Mouse (Mus musculus): Measurements from ENCODE around the gene Cat. TPM values are rescaled to one million over a fixed set of nuclear protein-coding genes. Genes with fewer than 3 reads are reported as not detected.

Gene Cat
- polyA plus RNA-seq (2012; rRNA removed) = 34.1 and 37.8 TPM in 2 replicates

DNA sequence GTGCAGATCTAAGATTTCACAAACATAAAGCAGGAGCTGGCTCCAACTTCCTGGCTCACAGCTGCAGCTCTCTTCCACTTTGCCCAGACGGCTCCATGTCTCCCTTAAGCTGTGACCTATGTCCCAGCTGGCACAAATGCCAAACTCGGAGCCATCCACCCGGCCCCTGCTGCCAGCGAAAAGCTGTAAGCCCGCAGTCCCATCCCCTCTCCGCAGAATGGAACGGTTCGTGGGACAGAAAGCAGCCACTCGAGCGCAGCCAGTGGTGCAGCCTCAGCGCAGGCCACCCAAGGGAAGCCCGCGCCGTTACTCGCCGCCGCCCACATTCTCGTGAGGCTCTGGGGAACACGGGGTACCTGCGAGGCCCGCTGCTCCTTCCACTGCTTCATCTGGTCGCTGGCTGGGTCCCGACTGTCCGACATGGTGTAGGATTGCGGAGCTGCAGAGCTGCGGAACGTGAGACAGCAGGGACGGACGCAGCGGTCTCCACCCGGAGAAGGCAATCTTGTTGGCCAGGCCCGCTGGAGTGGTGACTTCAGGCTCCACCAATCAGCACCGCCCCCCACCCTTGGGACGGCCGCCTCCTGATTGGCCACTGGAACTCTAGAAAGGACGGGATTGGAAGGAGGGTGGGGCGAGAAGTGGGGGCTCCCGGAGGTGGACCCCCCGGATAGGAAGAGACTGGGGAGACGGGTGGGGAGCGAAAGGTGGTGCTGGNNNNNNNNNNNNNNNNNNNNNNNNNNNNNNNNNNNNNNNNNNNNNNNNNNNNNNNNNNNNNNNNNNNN is at the start of gene Cat:
Gene Cat, minus strand, starts transcription at position 544 of the 785 bp plus-strand sequence.

DNA sequence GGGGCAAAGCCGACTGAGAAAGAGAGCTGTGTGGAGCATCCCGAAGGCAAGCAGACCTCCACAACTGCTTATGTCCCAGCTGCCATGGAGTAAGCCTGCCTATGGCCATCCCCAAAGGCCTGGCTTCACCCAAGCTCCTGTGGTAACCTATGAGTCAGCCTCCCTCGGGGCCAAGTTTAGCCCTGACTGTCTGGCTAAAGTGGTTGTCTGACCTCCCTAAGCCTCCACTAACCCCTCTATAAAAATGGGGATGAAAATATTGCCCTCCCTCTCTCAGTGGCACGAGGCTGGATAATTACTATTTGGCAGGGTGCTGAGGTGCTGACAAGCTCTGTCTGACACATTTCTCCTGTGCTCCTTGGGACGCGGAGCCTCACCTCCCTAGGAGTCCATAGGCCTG is 73.6 kb downstream of the Cat start, which contains the start of gene Elf5:
Gene Elf5, plus strand, starts transcription at position 341 of the 400 bp plus-strand sequence.

Other genes starting within 250 kb of the Cat start
- 182 and 198 TPM in 2 replicates for gene Ehf, start 181.9 kb downstream of the Cat start, polyA plus RNA-seq (2012; rRNA removed)
- 0.05 and 0.20 TPM in 2 replicates for gene Elf5, start 73.5 kb downstream of the Cat start, polyA plus RNA-seq (2012; rRNA removed)
- 9.0 and 12.4 TPM in 2 replicates for gene Abtb2, start 81.2 kb upstream of the Cat start, polyA plus RNA-seq (2012; rRNA removed)

Data from colon, adult 2 months (tissue).